Mouse (Mus musculus): ENCODE data around the gene Gabrr2. TPM values are rescaled to one million over a fixed set of nuclear protein-coding genes. Genes with fewer than 3 reads are reported as not detected.

The Gabrr2 gene
- total RNA-seq (2012; rRNA removed): not detected in 2 replicates

GRCm38 (mm10) chr4:33062981-33063380 is at the start of gene Gabrr2:
Gabrr2 (plus strand) TSS chr4:33062999.
- no peaks in the 10 kb centered on the region for H3K9me3 ChIP-seq (ENCODE audit: control insufficient read depth, insufficient read depth, low read depth, low read length)
- H3K9ac ChIP-seq (ENCODE audit: insufficient read depth, low read depth, low read length, poor library complexity, severe bottlenecking): no peak within 1 kb of the TSS
- TF ChIP-seq HCFC1 (IDR thresholded peaks at IDR 0.05; ENCODE audit: borderline replicate concordance, insufficient read depth, low read length): no peak
- TF ChIP-seq CHD2 (IDR thresholded peaks at IDR 0.05; ENCODE audit: low read depth, low read length): no peak
- no peak for TF ChIP-seq ZC3H11A (IDR thresholded peaks at IDR 0.05; ENCODE audit: borderline replicate concordance, low read depth, low read length)
- TF ChIP-seq ZNF384 (IDR thresholded peaks at IDR 0.05; ENCODE audit: low read depth, low read length): no peak
- TF ChIP-seq MAFK (IDR thresholded peaks at IDR 0.05; ENCODE audit: insufficient read depth, low read depth, low read length): no peak
- 0 out of 4 replicates have a peak, but pooled peaks cover 0 to 2% of the 10 kb centered on the region in 2 experiments for H3K4me1 ChIP-seq (ENCODE audit: control insufficient read depth in 2 of 2, insufficient read depth in 2 of 2, low read length in 2 of 2, poor library complexity in 1 of 2)
- no peaks in the 10 kb centered on the region for H3K36me3 ChIP-seq (ENCODE audit: control insufficient read depth, insufficient read depth, low read length, poor library complexity, severe bottlenecking)
- no peak within 1 kb of the TSS for H3K27ac ChIP-seq (ENCODE audit: insufficient read depth, low read depth, low read length, poor library complexity, severe bottlenecking)
- in situ Hi-C loops (cut with MboI; ENCODE audit: low sequenced_read_pairs in 2 of 2, unreplicated experiment in 2 of 2): no loop called here
- H3K4me3 ChIP-seq (ENCODE audit: insufficient read depth in 1 of 2, low read depth in 1 of 2, low read length in 2 of 2, poor library complexity in 1 of 2, severe bottlenecking in 1 of 2): no peak within 1 kb of the TSS
- no peak for DNase-seq (ENCODE audit: low read depth, low spot score)

- Histone ChIP-seq H3K9ac (ENCODE audit: insufficient read depth, low read depth, low read length, poor library complexity, severe bottlenecking) (no peak overlapping the region), H3K4me1 (ENCODE audit: control insufficient read depth in 2 of 2, insufficient read depth in 2 of 2, low read length in 2 of 2, poor library complexity in 1 of 2) (no peaks in the 10 kb centered on the region), H3K36me3 (ENCODE audit: control insufficient read depth, insufficient read depth, low read length, poor library complexity, severe bottlenecking) (peaks cover 5% of the 10 kb centered on the region; the same call in 1 of the 2 replicates), H3K4me3 (ENCODE audit: insufficient read depth in 1 of 2, low read depth in 1 of 2, low read length in 2 of 2, poor library complexity in 1 of 2, severe bottlenecking in 1 of 2) (no peak overlapping the region), H3K27ac (ENCODE audit: insufficient read depth, low read depth, low read length, poor library complexity, severe bottlenecking) (no peak overlapping the region), H3K9me3 (ENCODE audit: control insufficient read depth, insufficient read depth, low read depth, low read length) (no peaks in the 10 kb centered on the region)
- in situ Hi-C loops (cut with MboI; ENCODE audit: low sequenced_read_pairs in 2 of 2, unreplicated experiment in 2 of 2): no loop called here
- DNase-seq (ENCODE audit: low read depth, low spot score): peak; percentile 89
- no peak for TF ChIP-seq ZNF384 (IDR thresholded peaks at IDR 0.05; ENCODE audit: low read depth, low read length)
- peak; percentile 58; the same call in 1 of the 2 replicates for TF ChIP-seq ZC3H11A (IDR thresholded peaks at IDR 0.05; ENCODE audit: borderline replicate concordance, low read depth, low read length)
- no peak for TF ChIP-seq HCFC1 (IDR thresholded peaks at IDR 0.05; ENCODE audit: borderline replicate concordance, insufficient read depth, low read length)
- TF ChIP-seq CHD2 (IDR thresholded peaks at IDR 0.05; ENCODE audit: low read depth, low read length): no peak
Measured at GRCm38 (mm10) chr4:33018361-33018999, 44.3 kb upstream of the Gabrr2 start.

DNA sequence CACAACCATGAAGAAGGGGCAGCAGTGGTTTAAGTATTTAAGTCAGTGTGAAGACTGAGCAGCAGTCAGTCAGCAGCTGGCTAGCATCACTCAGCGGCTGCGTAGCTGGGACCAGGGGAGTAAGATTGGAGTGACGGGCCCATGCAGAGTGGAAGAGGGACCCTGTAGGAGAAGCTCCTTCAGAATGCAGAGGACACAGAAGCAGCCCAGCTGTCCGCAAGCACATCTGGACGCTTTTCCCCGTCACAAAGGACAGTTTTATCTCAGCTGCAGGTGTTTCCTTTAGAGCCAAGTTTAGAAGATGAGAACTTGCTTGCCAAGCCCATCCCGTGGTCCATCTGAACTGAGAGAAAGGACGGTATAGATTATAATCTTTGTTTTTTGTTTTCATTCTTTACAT is 38.4 kb upstream of the Gabrr2 start:
- no peaks in the 10 kb centered on the region for H3K9me3 ChIP-seq (ENCODE audit: control insufficient read depth, insufficient read depth, low read depth, low read length)
- H3K4me1 ChIP-seq (ENCODE audit: control insufficient read depth in 2 of 2, insufficient read depth in 2 of 2, low read length in 2 of 2, poor library complexity in 1 of 2): no peaks in the 10 kb centered on the region
- DNase-seq (ENCODE audit: low read depth, low spot score): no peak
- in situ Hi-C loops (cut with MboI; ENCODE audit: low sequenced_read_pairs in 2 of 2, unreplicated experiment in 2 of 2): no loop called here
- H3K9ac ChIP-seq (ENCODE audit: insufficient read depth, low read depth, low read length, poor library complexity, severe bottlenecking): no peak overlapping the region
- TF ChIP-seq MAFK (IDR thresholded peaks at IDR 0.05; ENCODE audit: insufficient read depth, low read depth, low read length) (no peak), ZNF384 (IDR thresholded peaks at IDR 0.05; ENCODE audit: low read depth, low read length) (no peak), HCFC1 (IDR thresholded peaks at IDR 0.05; ENCODE audit: borderline replicate concordance, insufficient read depth, low read length) (no peak), ZC3H11A (IDR thresholded peaks at IDR 0.05; ENCODE audit: borderline replicate concordance, low read depth, low read length) (no peak), CHD2 (IDR thresholded peaks at IDR 0.05; ENCODE audit: low read depth, low read length) (no peak)
- H3K36me3 ChIP-seq (ENCODE audit: control insufficient read depth, insufficient read depth, low read length, poor library complexity, severe bottlenecking): no peaks in the 10 kb centered on the region; the same call in 1 of the 2 replicates
- no peak overlapping the region for H3K4me3 ChIP-seq (ENCODE audit: insufficient read depth in 1 of 2, low read depth in 1 of 2, low read length in 2 of 2, poor library complexity in 1 of 2, severe bottlenecking in 1 of 2)
- no peak overlapping the region for H3K27ac ChIP-seq (ENCODE audit: insufficient read depth, low read depth, low read length, poor library complexity, severe bottlenecking)

- TF ChIP-seq MAFK (IDR thresholded peaks at IDR 0.05; ENCODE audit: insufficient read depth, low read depth, low read length): no peak
- no peak for TF ChIP-seq CHD2 (IDR thresholded peaks at IDR 0.05; ENCODE audit: low read depth, low read length)
- no peak for TF ChIP-seq HCFC1 (IDR thresholded peaks at IDR 0.05; ENCODE audit: borderline replicate concordance, insufficient read depth, low read length)
- no peak for TF ChIP-seq ZNF384 (IDR thresholded peaks at IDR 0.05; ENCODE audit: low read depth, low read length)
- no peak for TF ChIP-seq ZC3H11A (IDR thresholded peaks at IDR 0.05; ENCODE audit: borderline replicate concordance, low read depth, low read length)
- in situ Hi-C loops (cut with MboI; ENCODE audit: low sequenced_read_pairs in 2 of 2, unreplicated experiment in 2 of 2): no loop called here
- no peak overlapping the region for H3K27ac ChIP-seq (ENCODE audit: insufficient read depth, low read depth, low read length, poor library complexity, severe bottlenecking)
- no peak overlapping the region for H3K4me3 ChIP-seq (ENCODE audit: insufficient read depth in 1 of 2, low read depth in 1 of 2, low read length in 2 of 2, poor library complexity in 1 of 2, severe bottlenecking in 1 of 2)
- no peaks in the 10 kb centered on the region for H3K9me3 ChIP-seq (ENCODE audit: control insufficient read depth, insufficient read depth, low read depth, low read length)
- no peak for DNase-seq (ENCODE audit: low read depth, low spot score)
- no peaks in the 10 kb centered on the region for H3K36me3 ChIP-seq (ENCODE audit: control insufficient read depth, insufficient read depth, low read length, poor library complexity, severe bottlenecking)
- H3K4me1 ChIP-seq (ENCODE audit: control insufficient read depth in 2 of 2, insufficient read depth in 2 of 2, low read length in 2 of 2, poor library complexity in 1 of 2): 0 out of 4 replicates have a peak, but pooled peaks cover 0 to 4% of the 10 kb centered on the region in 2 experiments
- no peak overlapping the region for H3K9ac ChIP-seq (ENCODE audit: insufficient read depth, low read depth, low read length, poor library complexity, severe bottlenecking)
Measured at GRCm38 (mm10) chr4:33029104-33029503, 33.7 kb upstream of the Gabrr2 start.
